Mouse (Mus musculus): ENCODE measurements around the gene Grip1. TPM values are rescaled to one million over a fixed set of nuclear protein-coding genes. Genes with fewer than 3 reads are reported as not detected.

Gene Grip1
- total RNA-seq, 2 experiments from 2014 or later: 1.0 to 1.4 TPM

DNA sequence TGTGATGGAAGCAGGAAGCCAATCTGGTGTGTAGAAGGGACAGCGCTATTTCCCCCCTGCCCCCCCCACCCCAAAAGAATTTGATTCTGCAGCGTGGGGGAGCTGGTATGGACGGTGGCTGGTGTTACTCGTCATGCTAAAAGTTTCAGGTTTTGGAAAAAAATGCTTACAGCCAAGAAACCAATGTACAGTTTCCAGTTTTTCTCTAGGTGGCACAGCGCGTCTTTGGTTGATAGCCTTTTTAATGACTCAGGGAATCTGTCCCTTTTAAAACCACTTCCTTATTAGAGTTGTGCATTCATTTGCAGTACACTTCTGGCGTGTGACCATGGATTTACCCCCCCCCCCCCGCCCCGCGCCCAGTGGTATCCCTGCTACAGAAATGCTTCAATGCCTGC lies 1.9 kb downstream of the Grip1 start:
- DNase-seq: no peak
- intact Hi-C loops (cut with DNase I): no loop called here

- DNase-seq: no peak
- intact Hi-C loops (cut with DNase I): no loop called here
Measured at GRCm38 (mm10) chr10:119457121-119457520, 3.5 kb downstream of the Grip1 start.

- intact Hi-C loops (cut with DNase I): no loop called here
- DNase-seq: no peak
Measured at GRCm38 (mm10) chr10:119458991-119459390, 5.4 kb downstream of the Grip1 start.

DNA sequence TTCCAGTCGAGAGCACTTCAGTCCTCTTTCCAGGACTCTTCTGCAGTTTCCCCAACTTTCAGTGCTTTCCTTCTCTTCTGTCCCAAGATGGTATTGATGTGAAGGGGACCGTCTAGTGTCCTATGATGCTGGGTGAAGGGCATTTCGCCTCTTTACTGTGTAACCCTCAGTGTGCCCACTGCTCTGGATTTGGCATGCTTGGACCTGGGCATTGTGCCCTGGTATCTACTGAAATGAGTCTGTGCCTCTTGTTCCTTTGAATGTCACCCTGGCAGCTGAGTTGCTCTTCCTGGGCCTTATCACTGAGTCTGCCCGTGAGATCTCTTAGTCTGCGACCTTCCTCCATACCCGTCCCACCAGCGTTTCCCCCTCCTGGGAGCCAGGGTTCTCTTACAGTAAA lies 9.7 kb downstream of the Grip1 start:
- peak; percentile 60 to 65 for DNase-seq

DNA sequence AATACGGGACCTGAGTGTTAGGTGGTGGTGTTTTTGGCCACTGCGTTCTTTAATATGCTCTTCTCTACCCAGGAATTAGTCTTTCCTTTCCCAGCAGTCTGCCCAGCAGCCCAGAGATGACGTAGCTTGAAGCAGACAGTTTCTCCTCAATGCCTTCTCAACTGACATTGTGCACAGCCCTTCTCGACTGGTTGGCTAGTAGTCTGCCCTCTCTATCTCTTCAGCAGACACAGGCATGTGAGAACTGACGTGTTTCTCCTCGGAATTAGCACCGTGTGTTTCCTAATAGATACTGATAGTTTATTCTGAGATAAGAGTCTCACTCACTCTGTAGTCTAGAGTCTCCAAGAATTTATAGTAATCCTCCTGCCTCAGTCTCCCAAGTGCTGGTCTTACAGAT lies 10.2 kb downstream of the Grip1 start:
- intact Hi-C loops (cut with DNase I): no loop called here
- DNase-seq: peak; percentile 2 to 11

More for the DNA sequence above, 9.7 kb downstream of the Grip1 start:
- intact Hi-C loops (cut with DNase I): no loop called here

GRCm38 (mm10) chr10:119467976-119468375 lies 14.3 kb downstream of the Grip1 start:
- intact Hi-C loops (cut with DNase I): no loop called here
- no peak for DNase-seq

- DNase-seq: no peak
- intact Hi-C loops (cut with DNase I): no loop called here
Measured at GRCm38 (mm10) chr10:119470096-119470495, 16.5 kb downstream of the Grip1 start.

- intact Hi-C loops (cut with DNase I): no loop called here
- DNase-seq: no peak
Measured at GRCm38 (mm10) chr10:119475166-119475565, 21.5 kb downstream of the Grip1 start.

- no peak for DNase-seq
- intact Hi-C loops (cut with DNase I): no loop called here
Measured at GRCm38 (mm10) chr10:119477661-119478060, 24.0 kb downstream of the Grip1 start.

DNA sequence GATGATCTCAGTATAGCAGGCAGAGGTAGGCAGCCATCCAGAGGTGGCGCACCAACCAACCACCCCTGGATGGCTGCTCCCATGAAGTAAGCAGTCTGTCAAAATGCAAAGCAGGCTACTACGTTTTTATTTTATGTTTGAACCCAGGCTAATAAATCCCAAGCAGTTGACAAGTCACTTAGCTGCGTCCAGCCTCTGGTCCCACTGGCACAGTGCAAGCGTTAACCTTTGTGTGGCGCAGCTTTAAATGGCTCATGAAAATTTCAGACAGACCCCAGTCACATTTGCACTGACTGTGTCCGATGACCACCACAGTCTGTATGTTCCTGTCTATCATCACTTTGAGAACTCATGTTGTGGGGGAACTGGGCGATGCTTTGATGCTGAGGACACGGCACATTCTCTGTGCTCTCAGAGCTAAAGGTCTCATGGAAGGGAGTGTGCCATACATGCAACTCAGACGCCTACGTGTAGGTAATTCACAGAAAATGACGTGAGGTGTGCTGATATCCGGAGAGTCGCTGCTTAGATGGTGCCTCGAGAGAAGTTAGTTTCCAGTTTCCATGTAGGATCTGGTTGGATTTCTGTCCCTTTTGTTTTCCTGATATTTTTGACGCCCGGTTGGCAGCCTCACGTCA lies 29.6 kb downstream of the Grip1 start:
- DNase-seq: no peak
- intact Hi-C loops (cut with DNase I): no loop called here

GRCm38 (mm10) chr10:119483766-119484165 lies 30.1 kb downstream of the Grip1 start:
- intact Hi-C loops (cut with DNase I): no loop called here
- DNase-seq: no peak

DNA sequence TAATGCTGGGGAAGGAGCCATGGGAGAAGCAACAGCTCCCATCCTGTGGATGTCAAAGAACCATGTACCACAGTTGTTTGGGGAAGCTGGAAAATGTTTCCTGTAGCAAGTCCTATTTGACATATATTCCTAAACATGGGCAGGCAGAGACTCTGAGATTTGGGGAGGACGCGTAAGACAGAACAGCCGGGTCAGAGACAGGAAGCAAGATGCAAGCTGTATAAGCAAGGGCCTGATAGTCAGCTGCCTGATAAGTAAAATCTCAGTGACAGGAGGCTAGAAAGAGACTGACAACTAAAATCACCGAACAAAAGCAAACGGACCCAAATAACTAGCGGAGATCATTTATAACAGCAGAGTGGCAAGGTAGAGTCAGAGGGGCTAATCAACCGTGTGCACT lies 33.3 kb downstream of the Grip1 start:
- no peak for DNase-seq
- intact Hi-C loops (cut with DNase I): no loop called here

DNA sequence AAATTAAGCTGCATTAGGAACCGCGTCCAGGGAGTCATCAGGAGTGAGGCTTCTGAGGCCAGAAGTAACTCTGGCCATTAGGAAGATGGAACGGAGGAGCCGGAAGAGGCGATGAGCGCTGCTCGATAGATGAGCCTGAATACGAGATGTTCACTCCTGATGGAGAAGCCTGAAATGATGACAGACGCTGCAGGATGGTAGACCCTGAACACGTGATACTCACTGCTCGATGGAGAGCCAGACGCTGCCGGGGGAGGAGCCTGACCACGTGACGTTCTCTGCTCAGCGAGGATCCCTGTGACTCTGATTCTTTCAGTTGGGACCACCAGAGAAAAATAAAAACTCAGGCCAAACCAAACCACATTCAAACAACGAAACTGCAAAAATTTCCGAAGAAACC lies 37.2 kb downstream of the Grip1 start:
- intact Hi-C loops (cut with DNase I): no loop called here
- DNase-seq: no peak

DNA sequence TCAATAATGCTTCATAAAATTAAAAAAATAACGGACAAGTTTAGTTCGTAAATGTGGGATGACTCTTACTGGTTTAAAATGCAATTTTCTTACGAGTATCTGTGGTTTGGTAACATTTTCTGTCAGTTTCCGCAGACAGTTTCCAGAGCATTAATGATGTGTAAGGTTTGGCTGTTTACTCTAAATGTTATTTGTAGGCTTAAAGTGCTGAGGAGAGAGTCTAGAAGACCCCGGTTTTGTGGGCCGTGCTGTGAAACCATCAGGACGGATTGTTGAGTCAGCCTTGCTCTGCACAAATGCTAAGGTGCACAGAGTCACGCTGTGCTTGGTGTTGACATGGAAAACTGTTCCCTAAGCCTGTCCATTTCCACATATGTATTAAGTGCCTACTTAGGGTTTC lies 41.7 kb downstream of the Grip1 start:
- intact Hi-C loops (cut with DNase I): no loop called here

DNA sequence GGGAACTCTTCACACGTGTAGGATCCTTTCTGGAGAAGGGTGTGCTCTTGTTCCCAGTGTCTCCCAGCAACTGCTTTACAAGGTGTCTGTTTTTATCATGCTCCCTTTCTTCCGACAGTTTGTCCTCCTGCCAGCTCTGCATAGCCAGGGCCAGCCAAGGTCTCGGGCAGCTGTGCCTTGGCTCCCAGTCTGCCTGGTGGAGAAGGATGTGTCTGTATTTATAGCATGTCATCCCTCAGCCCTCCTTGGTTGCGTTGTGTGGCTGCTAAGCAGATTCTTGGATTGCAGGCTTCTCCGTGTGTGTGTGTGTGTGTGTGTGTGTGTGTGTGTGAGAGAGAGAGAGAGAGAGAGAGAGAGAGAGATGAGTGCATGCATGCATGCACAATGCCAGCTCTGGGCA lies 42.6 kb downstream of the Grip1 start:
- DNase-seq: peak; percentile 13 to 39
- intact Hi-C loops (cut with DNase I): no loop called here

More for the DNA sequence above, 41.7 kb downstream of the Grip1 start:
- DNase-seq: no peak

GRCm38 (mm10) chr10:119521686-119522085 lies 68.1 kb downstream of the Grip1 start:
- intact Hi-C loops (cut with DNase I): no loop called here
- no peak for DNase-seq

GRCm38 (mm10) chr10:119525730-119526129 lies 72.1 kb downstream of the Grip1 start:
- intact Hi-C loops (cut with DNase I): no loop called here
- no peak for DNase-seq

DNA sequence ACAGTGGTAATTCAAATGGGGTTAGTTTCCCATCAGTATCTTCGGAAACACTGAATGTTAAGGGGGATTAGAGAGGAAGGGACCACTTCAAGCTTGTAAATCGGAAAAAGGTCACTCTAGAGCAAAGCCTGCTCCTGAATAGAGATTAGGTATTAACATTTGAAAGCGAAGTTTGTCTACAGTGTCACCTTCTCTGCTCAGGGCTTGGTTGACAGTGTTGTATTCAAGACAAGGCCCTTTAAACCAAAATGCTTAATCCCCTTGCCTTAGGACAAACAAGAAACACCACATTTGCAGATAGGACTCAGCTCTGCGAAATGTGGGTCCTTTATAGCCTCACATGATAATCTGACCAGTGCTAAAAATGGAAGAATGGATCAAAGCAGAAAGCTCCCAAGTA lies 81.2 kb downstream of the Grip1 start:
- intact Hi-C loops (cut with DNase I): no loop called here
- no peak for DNase-seq

GRCm38 (mm10) chr10:119541655-119542054 lies 88.0 kb downstream of the Grip1 start:
- DNase-seq: no peak
- intact Hi-C loops (cut with DNase I): no loop called here

- no peak for DNase-seq
- intact Hi-C loops (cut with DNase I): no loop called here
Measured at GRCm38 (mm10) chr10:119543771-119544170, 90.1 kb downstream of the Grip1 start.

DNA sequence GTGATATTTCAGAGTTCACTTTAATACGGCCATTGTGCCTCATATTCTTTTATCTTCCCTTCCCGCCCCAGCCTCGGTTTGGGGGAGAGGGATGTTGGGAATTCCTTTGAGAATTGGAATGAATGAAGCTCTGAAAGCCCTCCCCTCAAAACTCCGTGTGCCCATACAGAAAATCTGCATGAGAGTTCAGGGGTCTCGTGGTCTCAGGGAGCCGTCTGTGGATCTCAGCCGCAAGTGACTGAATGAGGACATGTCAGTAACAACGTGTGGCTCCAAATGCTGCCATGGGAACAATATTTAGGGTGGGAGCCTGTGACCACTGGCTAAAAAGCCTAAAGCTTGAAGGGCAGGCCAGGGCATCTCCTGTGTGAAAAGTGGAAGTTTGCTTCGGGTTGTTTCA lies 91.1 kb downstream of the Grip1 start:
- DNase-seq: no peak
- intact Hi-C loops (cut with DNase I): no loop called here

DNA sequence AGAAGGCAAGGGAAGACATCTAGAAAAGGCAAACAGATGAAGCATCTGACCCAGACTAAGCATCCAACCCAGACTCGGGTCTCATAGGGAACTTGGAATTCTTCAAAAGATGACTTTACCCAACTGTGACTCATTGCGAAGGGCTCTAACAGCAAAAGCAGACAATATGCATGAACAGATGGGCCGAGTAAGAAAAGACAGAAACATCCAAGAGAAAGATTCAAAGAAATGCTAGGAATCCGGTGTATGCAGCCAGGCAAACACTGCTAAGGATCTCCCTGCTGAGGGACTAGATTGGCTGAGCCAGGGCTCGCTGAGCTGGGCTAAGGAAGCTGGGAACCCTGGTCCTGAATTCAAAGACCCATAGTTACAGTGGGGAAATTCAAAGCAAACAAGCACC lies 94.2 kb downstream of the Grip1 start:
- intact Hi-C loops (cut with DNase I): no loop called here
- DNase-seq: no peak

GRCm38 (mm10) chr10:119548774-119549173 lies 95.1 kb downstream of the Grip1 start:
- intact Hi-C loops (cut with DNase I): no loop called here
- DNase-seq: no peak

Measured in heart, postnatal 10 days (tissue).